Mouse (Mus musculus) inflammation-experienced regulatory T-cells, adult 6 months (primary cell): Measurements from ENCODE around the gene Tbc1d2. TPM values are rescaled to one million over a fixed set of nuclear protein-coding genes. Genes with fewer than 3 reads are reported as not detected.
"Not testable (repeated sequence)": the region's sequence is repeated elsewhere in the genome, so short reads cannot be mapped to it uniquely, and the experiment has no call there.

Experiments used
- ATAC-seq: one replicate; pipeline ENCODE4 v1.8.0; 2017
- polyA plus RNA-seq, 3 experiments: library from polyadenylated mRNA; unstranded; fragments of 100-300 nt; shearing (Covaris generic); gene quantifications; one replicate each; pipeline ENCODE4 v1.2.1; 2017

Gene Tbc1d2
- polyA plus RNA-seq, 3 experiments from 2014 or later: 0.12 to 1.3 (median 0.34) TPM

DNA sequence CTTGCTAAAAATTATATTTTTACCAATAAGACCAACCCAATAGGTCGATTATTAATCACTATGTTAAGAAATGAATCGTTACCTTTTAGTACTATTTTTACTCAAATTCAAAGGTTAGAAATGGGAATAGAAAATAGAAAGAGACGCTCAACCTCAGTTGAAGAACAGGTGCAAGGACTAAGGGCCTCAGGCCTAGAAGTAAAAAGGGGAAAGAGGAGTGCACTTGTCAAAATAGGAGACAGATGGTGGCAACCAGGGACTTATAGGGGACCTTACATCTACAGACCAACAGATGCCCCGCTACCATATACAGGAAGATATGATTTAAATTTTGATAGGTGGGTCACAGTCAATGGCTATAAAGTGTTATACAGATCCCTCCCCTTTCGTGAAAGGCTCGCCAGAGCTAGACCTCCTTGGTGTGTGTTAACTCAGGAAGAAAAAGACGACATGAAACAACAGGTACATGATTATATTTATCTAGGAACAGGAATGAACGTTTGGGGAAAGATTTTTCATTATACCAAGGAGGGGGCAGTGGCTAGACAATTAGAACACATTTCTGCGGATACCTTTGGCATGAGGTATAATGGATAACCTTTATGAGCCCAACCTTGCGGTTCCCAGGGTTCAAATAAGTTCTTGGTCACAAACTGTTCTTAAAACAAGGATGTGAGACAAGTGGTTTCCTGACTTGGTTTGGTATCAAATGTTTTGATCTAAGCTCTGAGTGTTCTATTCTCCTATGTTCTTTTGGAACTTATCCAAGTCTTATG, 74.3 kb downstream of the Tbc1d2 start:
- not testable (repeated sequence) for ATAC-seq

GRCm38 (mm10) chr4:46574841-46575240, 75.2 kb downstream of the Tbc1d2 start:
- no peak for ATAC-seq

GRCm38 (mm10) chr4:46574024-46574753, 75.8 kb downstream of the Tbc1d2 start:
- ATAC-seq: no peak

GRCm38 (mm10) chr4:46572616-46573015, 77.4 kb downstream of the Tbc1d2 start:
- peak; percentile 8 for ATAC-seq

- peak; percentile 12 for ATAC-seq
These were observed 78.3 kb downstream of the Tbc1d2 start for GRCm38 (mm10) chr4:46571744-46572143.

DNA sequence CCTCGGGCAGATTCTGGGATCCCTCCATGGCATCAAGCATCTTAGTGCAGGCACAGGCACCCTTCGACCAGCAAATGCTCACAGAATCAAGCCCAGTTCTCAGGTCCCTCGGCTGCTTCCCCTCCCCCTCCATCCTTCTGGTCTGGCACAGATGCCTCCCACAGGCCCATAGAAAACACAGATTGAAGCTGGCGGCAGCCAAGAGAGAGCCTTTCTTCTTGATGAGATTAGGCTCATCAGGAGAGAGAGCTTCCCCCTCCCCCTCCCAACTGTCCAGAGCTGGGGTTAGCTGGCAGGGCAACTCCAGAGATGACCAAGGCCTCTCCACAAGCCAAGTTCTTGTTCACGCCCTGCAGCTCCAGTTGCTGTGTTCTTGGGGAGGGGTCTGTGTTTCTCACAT, 80.3 kb downstream of the Tbc1d2 start:
- no peak for ATAC-seq

GRCm38 (mm10) chr4:46568169-46568568, 81.8 kb downstream of the Tbc1d2 start:
- ATAC-seq: no peak

DNA sequence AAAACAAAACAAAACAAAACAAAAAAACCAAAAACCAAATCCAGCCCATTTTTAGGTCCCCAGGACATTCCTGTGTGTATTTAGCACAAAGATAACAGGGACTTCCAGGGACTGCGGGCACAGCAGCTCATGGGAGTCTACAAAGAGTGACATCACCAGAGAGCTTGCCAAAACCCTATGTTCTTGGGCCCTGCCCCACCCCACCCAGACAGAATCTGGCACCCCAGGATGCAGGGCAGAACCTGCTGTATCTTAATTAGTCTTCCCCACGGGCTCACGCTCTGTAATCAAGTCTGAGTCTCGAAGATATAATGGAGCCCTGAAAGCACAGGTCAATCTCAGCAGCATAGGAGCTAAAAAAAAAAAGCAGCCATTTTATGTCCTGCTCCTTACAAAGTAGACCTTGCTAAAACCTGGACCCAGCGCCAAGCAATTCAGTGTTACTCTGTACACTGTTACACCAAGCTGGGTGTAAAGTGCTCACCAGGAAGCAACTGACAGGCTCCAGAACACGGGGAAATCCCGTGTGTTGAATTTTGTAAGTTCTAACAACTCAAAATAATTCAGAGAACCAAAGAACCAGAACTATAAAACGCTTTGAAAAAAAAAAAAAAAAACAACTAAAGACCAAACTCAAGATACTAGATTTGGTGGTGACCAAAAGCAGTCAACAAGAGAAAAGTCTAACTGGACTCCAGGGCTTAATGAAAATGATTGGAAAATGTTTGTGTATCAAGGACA, 82.9 kb downstream of the Tbc1d2 start:
- peak; percentile 52 for ATAC-seq

- ATAC-seq: peak; percentile 12
These were observed 84.5 kb downstream of the Tbc1d2 start for GRCm38 (mm10) chr4:46565393-46565955.

- ATAC-seq: no peak
These were observed 85.8 kb downstream of the Tbc1d2 start for GRCm38 (mm10) chr4:46564247-46564646.

DNA sequence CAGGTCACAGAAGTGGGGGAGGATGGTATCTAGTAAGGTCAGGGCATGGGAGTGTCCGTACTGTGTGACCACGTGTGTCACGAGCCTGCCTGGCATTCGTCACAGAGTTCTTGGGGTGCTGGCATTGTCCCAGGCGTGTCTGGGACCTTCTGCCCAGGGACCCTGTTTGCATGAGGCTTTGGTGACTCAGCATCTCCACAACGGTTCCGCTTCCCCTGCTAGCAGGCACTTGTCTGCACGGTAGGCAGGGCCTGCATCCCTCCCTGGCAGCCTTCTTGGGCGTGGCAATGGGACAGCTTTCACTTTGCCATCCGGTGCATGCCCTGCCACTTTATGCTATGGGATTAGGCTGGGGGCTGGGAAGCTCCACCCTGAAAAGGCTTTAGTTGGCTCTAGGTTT, 86.2 kb downstream of the Tbc1d2 start:
- peak; percentile 29 for ATAC-seq

- ATAC-seq: no peak
These were observed 87.2 kb downstream of the Tbc1d2 start for GRCm38 (mm10) chr4:46562841-46563240.

GRCm38 (mm10) chr4:46562037-46562436, 88.0 kb downstream of the Tbc1d2 start:
- no peak for ATAC-seq

DNA sequence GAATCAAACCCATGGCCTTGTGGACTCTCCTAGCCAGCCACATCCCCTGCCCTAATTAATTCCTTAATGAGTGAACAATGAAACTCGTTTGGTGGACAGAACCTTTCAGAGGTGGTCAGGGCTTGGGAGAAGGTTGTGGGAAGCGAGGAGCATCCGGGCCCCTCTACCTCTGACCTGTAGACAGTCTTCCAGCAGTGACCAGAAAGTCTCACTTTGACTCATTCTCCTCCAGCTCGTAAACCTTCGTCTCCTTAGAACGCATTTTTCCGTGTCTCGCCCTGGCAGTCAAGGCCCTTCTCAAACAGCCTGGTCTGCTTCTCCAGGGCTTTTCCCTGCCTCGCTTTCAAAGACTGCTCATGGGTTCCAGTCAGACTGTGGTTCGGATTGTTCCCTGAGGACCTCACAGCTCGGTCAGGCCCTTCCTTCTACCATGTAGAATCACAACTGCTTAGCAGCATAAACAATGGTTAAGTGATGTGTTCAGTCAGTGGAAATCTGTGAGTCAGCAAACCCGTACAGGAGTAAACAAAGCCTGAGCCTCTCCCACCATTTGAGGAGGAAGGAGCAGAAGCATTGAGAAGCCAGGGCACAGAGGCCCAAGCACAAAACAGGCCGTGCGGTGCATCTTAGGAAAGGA, 89.8 kb downstream of the Tbc1d2 start:
- ATAC-seq: peak; percentile 53

DNA sequence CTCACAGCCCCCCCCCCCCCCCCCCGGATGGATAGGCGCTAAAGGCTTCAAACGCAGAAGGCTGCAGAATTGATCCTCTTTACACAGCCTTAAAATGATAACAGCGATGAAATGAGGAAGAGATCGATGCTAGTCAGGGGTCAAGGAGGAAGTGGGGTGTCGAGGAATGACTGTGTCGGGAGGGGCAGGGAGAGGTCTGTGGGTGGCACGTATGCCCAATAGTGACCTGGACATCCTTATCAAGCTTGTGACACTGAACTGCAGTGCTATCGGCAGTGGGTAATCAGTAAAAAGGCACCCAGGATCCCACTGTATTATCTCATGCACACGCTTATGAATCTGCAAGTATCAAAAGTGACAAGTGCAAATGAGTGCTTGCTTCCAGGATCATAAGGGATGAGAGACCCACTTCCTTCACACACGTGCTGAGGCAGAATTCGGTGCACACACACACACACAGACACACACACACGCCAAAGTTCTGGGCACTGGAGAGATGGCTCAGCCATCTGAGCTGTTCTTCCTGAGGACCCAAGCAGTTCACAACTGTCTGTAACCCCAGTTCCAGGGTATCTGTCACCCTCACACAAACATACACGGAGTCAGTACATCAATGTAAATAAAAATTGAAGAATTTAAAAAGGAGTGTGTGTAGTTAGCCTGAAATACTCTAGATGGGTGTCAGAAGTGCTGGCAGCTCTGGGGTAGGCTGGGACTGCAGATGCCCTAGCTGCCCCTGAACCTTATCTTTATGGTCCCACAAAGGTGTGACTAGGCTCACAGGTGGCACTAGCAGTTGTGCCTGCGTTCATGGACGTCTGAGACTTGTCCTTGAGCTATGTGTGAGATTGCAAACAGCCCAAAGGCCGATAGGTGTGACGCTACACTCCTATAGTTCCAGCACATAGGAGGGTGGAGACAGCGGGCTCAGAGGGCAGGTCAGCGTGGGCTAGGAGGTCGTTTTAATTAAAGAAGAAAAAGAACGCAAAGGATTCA, 91.0 kb downstream of the Tbc1d2 start:
- no peak for ATAC-seq

- ATAC-seq: peak; percentile 59
These were observed 93.1 kb downstream of the Tbc1d2 start for GRCm38 (mm10) chr4:46556933-46557332.

DNA sequence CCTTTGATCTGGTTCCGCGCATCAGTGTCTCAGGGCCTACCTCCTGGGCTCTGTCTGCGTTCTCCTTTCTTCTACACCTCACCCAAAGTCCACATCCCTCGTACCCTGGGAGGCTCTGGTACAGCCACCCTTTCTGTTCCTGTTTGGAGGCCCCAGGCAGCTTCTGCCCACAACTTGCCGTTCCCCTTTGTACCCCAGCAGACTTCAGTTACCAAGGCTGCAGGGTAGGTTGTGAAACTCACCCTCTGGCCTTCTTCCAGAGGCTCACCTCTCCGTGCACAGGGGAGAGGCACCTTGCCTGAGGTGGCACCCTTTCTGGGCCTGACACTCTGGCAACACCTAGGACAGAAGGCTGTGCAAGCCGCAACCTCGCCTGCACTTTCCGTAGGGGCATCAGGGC, 94.2 kb downstream of the Tbc1d2 start:
- ATAC-seq: no peak
